Mouse (Mus musculus): ENCODE data around the gene Krcc1.
"Not testable (repeated sequence)": the region's sequence is repeated elsewhere in the genome, so short reads cannot be mapped to it uniquely, and the experiment has no call there.

Gene Krcc1

GRCm38 (mm10) chr6:71298751-71299150 lies 27.3 kb downstream of the Krcc1 start:
- Histone ChIP-seq H3K9me3 (ENCODE audit: low read length) (no peaks in the 10 kb centered on the region), H3K36me3 (ENCODE audit: insufficient read depth, low read length) (peaks cover 29% of the 10 kb centered on the region), H3K27me3 (ENCODE audit: insufficient read depth, low read length) (no peaks in the 10 kb centered on the region), H3K4me3 (replicated peaks; ENCODE audit: low read length) (no peak overlapping the region), H3K4me1 (replicated peaks; ENCODE audit: low read depth, low read length) (peaks cover 48% of the 10 kb centered on the region)
- peak; percentile 98 for TF ChIP-seq CTCF (conservative IDR thresholded peaks at IDR 0.05; ENCODE audit: low read length)
- no peak for TF ChIP-seq NANOG (IDR thresholded peaks at IDR 0.05; ENCODE audit: borderline replicate concordance, low read length)
- TF ChIP-seq POU5F1 (IDR thresholded peaks at IDR 0.05; ENCODE audit: borderline replicate concordance, low read length): no peak

- Histone ChIP-seq H3K36me3 (ENCODE audit: insufficient read depth, low read length) (peaks cover 25% of the 10 kb centered on the region), H3K4me1 (replicated peaks; ENCODE audit: low read depth, low read length) (peaks cover 28% of the 10 kb centered on the region), H3K4me3 (replicated peaks; ENCODE audit: low read length) (no peak overlapping the region), H3K27me3 (ENCODE audit: insufficient read depth, low read length) (no peaks in the 10 kb centered on the region), H3K9me3 (ENCODE audit: low read length) (no peaks in the 10 kb centered on the region)
- TF ChIP-seq POU5F1 (IDR thresholded peaks at IDR 0.05; ENCODE audit: borderline replicate concordance, low read length) (no peak), CTCF (conservative IDR thresholded peaks at IDR 0.05; ENCODE audit: low read length) (peak; percentile 31; the same call in 1 of the 2 replicates), NANOG (IDR thresholded peaks at IDR 0.05; ENCODE audit: borderline replicate concordance, low read length) (no peak)
Measured at GRCm38 (mm10) chr6:71302097-71302731, 30.7 kb downstream of the Krcc1 start.

- H3K27me3 ChIP-seq (ENCODE audit: insufficient read depth, low read length): 0 out of 2 replicates have a peak, but pooled peaks cover 2% of the 10 kb centered on the region
- H3K4me3 ChIP-seq (replicated peaks; ENCODE audit: low read length): no peak overlapping the region
- peaks cover 8% of the 10 kb centered on the region for H3K4me1 ChIP-seq (replicated peaks; ENCODE audit: low read depth, low read length)
- TF ChIP-seq NANOG (IDR thresholded peaks at IDR 0.05; ENCODE audit: borderline replicate concordance, low read length) (no peak), POU5F1 (IDR thresholded peaks at IDR 0.05; ENCODE audit: borderline replicate concordance, low read length) (no peak), CTCF (conservative IDR thresholded peaks at IDR 0.05; ENCODE audit: low read length) (no peak)
- no peaks in the 10 kb centered on the region for H3K36me3 ChIP-seq (ENCODE audit: insufficient read depth, low read length)
- H3K9me3 ChIP-seq (ENCODE audit: low read length): no peaks in the 10 kb centered on the region
Measured at GRCm38 (mm10) chr6:71307486-71307885, 36.0 kb downstream of the Krcc1 start.

GRCm38 (mm10) chr6:71321826-71322283 lies 50.4 kb downstream of the Krcc1 start, which contains the start of gene Smyd1:
Gene Smyd1, minus strand, starts transcription at chr6:71322233.
- Histone ChIP-seq H3K36me3 (ENCODE audit: insufficient read depth, low read length) (no peaks in the 10 kb centered on the region), H3K27me3 (ENCODE audit: insufficient read depth, low read length) (peaks cover 4% of the 10 kb centered on the region; the same call in 1 of the 2 replicates), H3K4me3 (replicated peaks; ENCODE audit: low read length) (no peak within 1 kb of the TSS; the same call in 1 of the 2 replicates), H3K9me3 (ENCODE audit: low read length) (no peaks in the 10 kb centered on the region), H3K4me1 (replicated peaks; ENCODE audit: low read depth, low read length) (peaks cover 4% of the 10 kb centered on the region; the same call in 1 of the 2 replicates)
- TF ChIP-seq NANOG (IDR thresholded peaks at IDR 0.05; ENCODE audit: borderline replicate concordance, low read length) (no peak), POU5F1 (IDR thresholded peaks at IDR 0.05; ENCODE audit: borderline replicate concordance, low read length) (no peak), CTCF (conservative IDR thresholded peaks at IDR 0.05; ENCODE audit: low read length) (no peak)

- peaks cover 4% of the 10 kb centered on the region; the same call in 1 of the 2 replicates for H3K27me3 ChIP-seq (ENCODE audit: insufficient read depth, low read length)
- H3K9me3 ChIP-seq (ENCODE audit: low read length): no peaks in the 10 kb centered on the region
Measured at GRCm38 (mm10) chr6:71322491-71322921, 51.0 kb downstream of the Krcc1 start, which contains the start of gene Cd8b1. Gene Cd8b1, plus strand, starts transcription at chr6:71322788.

GRCm38 (mm10) chr6:71324816-71325215 lies 53.3 kb downstream of the Krcc1 start:
- H3K9me3 ChIP-seq (ENCODE audit: low read length): no peaks in the 10 kb centered on the region
- TF ChIP-seq NANOG (IDR thresholded peaks at IDR 0.05; ENCODE audit: borderline replicate concordance, low read length): no peak
- no peak for TF ChIP-seq POU5F1 (IDR thresholded peaks at IDR 0.05; ENCODE audit: borderline replicate concordance, low read length)
- no peaks in the 10 kb centered on the region for H3K36me3 ChIP-seq (ENCODE audit: insufficient read depth, low read length)
- peaks cover 4% of the 10 kb centered on the region; the same call in 1 of the 2 replicates for H3K4me1 ChIP-seq (replicated peaks; ENCODE audit: low read depth, low read length)
- peaks cover 4% of the 10 kb centered on the region; the same call in 1 of the 2 replicates for H3K27me3 ChIP-seq (ENCODE audit: insufficient read depth, low read length)
- no peak overlapping the region for H3K4me3 ChIP-seq (replicated peaks; ENCODE audit: low read length)

More at GRCm38 (mm10) chr6:71322491-71322921, 51.0 kb downstream of the Krcc1 start, which contains the start of gene Cd8b1:
- Histone ChIP-seq H3K4me1 (replicated peaks; ENCODE audit: low read depth, low read length) (peaks cover 4% of the 10 kb centered on the region; the same call in 1 of the 2 replicates), H3K36me3 (ENCODE audit: insufficient read depth, low read length) (no peaks in the 10 kb centered on the region), H3K4me3 (replicated peaks; ENCODE audit: low read length) (no peak within 1 kb of the TSS; the same call in 1 of the 2 replicates)
- TF ChIP-seq CTCF (conservative IDR thresholded peaks at IDR 0.05; ENCODE audit: low read length) (no peak), NANOG (IDR thresholded peaks at IDR 0.05; ENCODE audit: borderline replicate concordance, low read length) (no peak), POU5F1 (IDR thresholded peaks at IDR 0.05; ENCODE audit: borderline replicate concordance, low read length) (no peak)

- no peaks in the 10 kb centered on the region for H3K9me3 ChIP-seq (ENCODE audit: low read length)
- no peaks in the 10 kb centered on the region for H3K4me1 ChIP-seq (replicated peaks; ENCODE audit: low read depth, low read length)
- no peaks in the 10 kb centered on the region for H3K36me3 ChIP-seq (ENCODE audit: insufficient read depth, low read length)
- TF ChIP-seq POU5F1 (IDR thresholded peaks at IDR 0.05; ENCODE audit: borderline replicate concordance, low read length) (no peak), NANOG (IDR thresholded peaks at IDR 0.05; ENCODE audit: borderline replicate concordance, low read length) (no peak)
- H3K27me3 ChIP-seq (ENCODE audit: insufficient read depth, low read length): no peaks in the 10 kb centered on the region; the same call in 1 of the 2 replicates
- H3K4me3 ChIP-seq (replicated peaks; ENCODE audit: low read length): no peak overlapping the region
Measured at GRCm38 (mm10) chr6:71329881-71330280, 58.4 kb downstream of the Krcc1 start.

- no peaks in the 10 kb centered on the region for H3K4me1 ChIP-seq (replicated peaks; ENCODE audit: low read depth, low read length)
- H3K36me3 ChIP-seq (ENCODE audit: insufficient read depth, low read length): no peaks in the 10 kb centered on the region
- H3K9me3 ChIP-seq (ENCODE audit: low read length): no peaks in the 10 kb centered on the region
- no peak overlapping the region for H3K4me3 ChIP-seq (replicated peaks; ENCODE audit: low read length)
- TF ChIP-seq CTCF (conservative IDR thresholded peaks at IDR 0.05; ENCODE audit: low read length) (no peak), POU5F1 (IDR thresholded peaks at IDR 0.05; ENCODE audit: borderline replicate concordance, low read length) (no peak), NANOG (IDR thresholded peaks at IDR 0.05; ENCODE audit: borderline replicate concordance, low read length) (no peak)
- no peaks in the 10 kb centered on the region for H3K27me3 ChIP-seq (ENCODE audit: insufficient read depth, low read length)
Measured at GRCm38 (mm10) chr6:71330486-71330885, 59.0 kb downstream of the Krcc1 start.

GRCm38 (mm10) chr6:71331491-71331890 lies 60.0 kb downstream of the Krcc1 start:
- H3K9me3 ChIP-seq (ENCODE audit: low read length); H3K36me3 ChIP-seq (ENCODE audit: insufficient read depth, low read length); H3K4me3 ChIP-seq (replicated peaks; ENCODE audit: low read length); H3K27me3 ChIP-seq (ENCODE audit: insufficient read depth, low read length); H3K4me1 ChIP-seq (replicated peaks; ENCODE audit: low read depth, low read length): not testable (repeated sequence)

Measured in E14TG2a.4 (cell line).